Mouse (Mus musculus) C2C12 (cell line): ENCODE data around the gene Lcp2.

Experiments
- CTCF ChIP-seq: IDR thresholded peaks from one replicate; pipeline ENCODE4 v1.5.1; 2011; ENCODE audit not compliant: control insufficient read depth, insufficient read depth, insufficient read length
- MAX ChIP-seq: IDR thresholded peaks from one replicate; pipeline ENCODE4 v1.6.1; 2011; ENCODE audit warnings: mild to moderate bottlenecking, control low read depth
- MYOD1 ChIP-seq: IDR thresholded peaks from one replicate; pipeline ENCODE4 v1.6.1; 2011; ENCODE audit warnings: low read depth; ENCODE audit not compliant: control insufficient read depth, insufficient read length
- MYOG ChIP-seq: IDR thresholded peaks from one replicate; pipeline ENCODE4 v1.6.1; 2011; ENCODE audit not compliant: control insufficient read depth, insufficient read length; ENCODE audit errors: extremely low read depth
- USF1 ChIP-seq: IDR thresholded peaks from one replicate; pipeline ENCODE4 v1.6.1; 2011; ENCODE audit warnings: low read depth, mild to moderate bottlenecking, control low read depth, moderate library complexity

DNA sequence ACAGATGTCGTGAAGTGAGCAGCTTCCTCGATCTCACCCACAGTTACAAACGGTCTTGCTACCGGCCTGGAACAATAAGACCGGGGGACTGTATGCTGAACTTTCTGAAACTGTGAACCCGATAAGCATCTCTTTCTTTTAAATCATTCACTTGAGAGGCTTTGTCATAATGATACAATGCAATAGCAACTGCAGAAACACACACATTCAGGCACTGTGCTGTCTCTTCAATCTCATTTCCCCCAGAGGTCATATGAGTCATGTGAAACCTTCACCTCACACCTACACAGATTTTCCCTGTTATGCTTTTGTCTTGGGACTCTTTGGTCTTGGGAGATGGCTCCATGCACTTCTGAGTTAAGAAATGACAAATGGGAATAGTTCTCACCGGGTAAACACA, 65.2 kb downstream of the Lcp2 start:
- TF ChIP-seq CTCF (no peak), MYOD1 (no peak), MAX (no peak), MYOG (no peak), USF1 (no peak)
